Mouse (Mus musculus) gastrocnemius, adult 2 months (tissue): ENCODE measurements at regions not wholly inside any gene's neighbourhood (a gene's known extent, or its start where the extent isn't known, plus 50 kb on each side); places are given as distances from the start of the nearest gene placed in this dataset.
"Not testable (repeated sequence)": the region's sequence is repeated elsewhere in the genome, so short reads cannot be mapped to it uniquely, and the experiment has no call there.

Experiments
- DNase-seq: peaks from one replicate; pipeline ENCODE4 v3.0.0; 2022
- H3K27ac ChIP-seq: fragments of 200-600 bp; 2 replicates; pipeline ENCODE4 v1.8.1; 2022; ENCODE audit warnings: mild to moderate bottlenecking
- H3K4me3 ChIP-seq: fragments of 200-600 bp; 2 replicates; pipeline ENCODE4 v1.8.1; 2022; ENCODE audit warnings: mild to moderate bottlenecking, moderate library complexity
- CTCF ChIP-seq: fragments of 200-600 bp; IDR thresholded peaks from 2 replicates; pipeline ENCODE4 v1.8.1; 2022; ENCODE audit warnings: antibody characterized with exemption, mild to moderate bottlenecking, moderate library complexity
- intact Hi-C: fragments of 180-260 bp; cut with DNase I; formaldehyde crosslinking; loops from one replicate; pipeline ENCODE4 v1.15.1; 2025

GRCm38 (mm10) chr2:116526203-116526602 is 352.3 kb upstream of the Tmco5 start:
- intact Hi-C loops, DNase-seq, H3K27ac ChIP-seq: not testable (repeated sequence)

DNA sequence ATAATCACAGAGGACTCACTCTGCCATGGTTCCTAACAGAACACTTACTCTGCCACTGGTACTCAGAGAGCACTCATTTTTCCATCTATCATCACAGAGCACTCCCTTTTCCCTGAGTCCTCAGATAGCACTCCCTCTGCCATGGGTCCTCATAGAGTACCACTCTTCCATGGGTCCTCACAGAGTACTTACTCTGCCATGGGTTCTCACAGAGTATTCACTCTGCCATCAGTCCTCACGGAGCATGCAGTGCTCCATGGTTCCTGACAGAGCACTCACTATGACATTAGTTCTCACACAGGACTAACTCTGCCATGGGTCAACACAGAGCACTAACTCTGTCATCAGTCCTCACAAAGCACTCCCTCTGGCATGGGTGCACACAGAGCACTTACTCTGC is 342.0 kb upstream of the Tmco5 start:
- no peak for TF ChIP-seq CTCF
- DNase-seq, result no peak
- Histone ChIP-seq H3K4me3 (no peak overlapping the region), H3K27ac (no peak overlapping the region)
- intact Hi-C loops, result no loop called here

More at GRCm38 (mm10) chr2:116526203-116526602, 352.3 kb upstream of the Tmco5 start:
- H3K4me3 ChIP-seq, result not testable (repeated sequence)

DNA sequence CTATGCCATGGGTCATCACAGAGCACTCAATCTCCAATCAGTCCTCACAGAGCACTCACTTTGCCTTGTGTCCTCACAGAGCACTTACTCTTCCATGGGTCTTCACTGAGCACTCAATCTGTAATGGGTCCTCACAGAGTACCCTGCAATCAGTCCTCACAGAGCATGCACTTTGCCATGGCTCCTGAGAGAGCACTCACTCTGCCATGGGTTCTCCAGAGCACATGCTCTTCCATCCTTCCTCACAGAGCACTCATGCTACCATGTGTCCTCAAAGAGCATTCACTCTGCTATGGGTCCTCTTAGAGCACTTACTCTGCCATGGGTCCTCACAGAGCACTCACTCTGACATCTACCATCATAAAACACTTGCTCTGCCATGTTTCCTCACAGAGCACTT is 319.1 kb upstream of the Tmco5 start:
- intact Hi-C loops, result no loop called here
- no peak overlapping the region for H3K27ac ChIP-seq
- DNase-seq, result no peak
- TF ChIP-seq CTCF, result no peak
- H3K4me3 ChIP-seq, result no peak overlapping the region

DNA sequence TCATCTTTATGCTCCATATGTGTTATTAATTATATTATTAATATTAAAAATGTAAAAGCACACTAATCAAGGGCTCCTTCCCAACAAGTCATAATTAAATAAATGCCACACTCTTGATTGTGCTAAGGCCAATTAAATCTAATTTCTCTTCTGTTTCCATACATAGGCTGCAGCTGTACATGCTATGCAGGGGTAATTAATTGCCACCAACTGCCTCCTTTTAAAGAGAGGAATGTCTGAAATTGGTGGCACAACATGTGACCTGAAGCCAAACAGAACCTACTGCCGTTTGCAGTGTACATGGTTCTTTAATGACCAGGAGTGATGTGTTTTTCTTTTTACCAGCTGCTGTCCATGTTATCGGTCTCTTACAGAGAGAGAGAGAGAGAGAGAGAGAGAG is 294.5 kb upstream of the Tmco5 start:
- no peak for TF ChIP-seq CTCF
- Histone ChIP-seq H3K27ac (no peak overlapping the region), H3K4me3 (no peak overlapping the region)
- intact Hi-C loops, result no loop called here
- DNase-seq, result no peak

DNA sequence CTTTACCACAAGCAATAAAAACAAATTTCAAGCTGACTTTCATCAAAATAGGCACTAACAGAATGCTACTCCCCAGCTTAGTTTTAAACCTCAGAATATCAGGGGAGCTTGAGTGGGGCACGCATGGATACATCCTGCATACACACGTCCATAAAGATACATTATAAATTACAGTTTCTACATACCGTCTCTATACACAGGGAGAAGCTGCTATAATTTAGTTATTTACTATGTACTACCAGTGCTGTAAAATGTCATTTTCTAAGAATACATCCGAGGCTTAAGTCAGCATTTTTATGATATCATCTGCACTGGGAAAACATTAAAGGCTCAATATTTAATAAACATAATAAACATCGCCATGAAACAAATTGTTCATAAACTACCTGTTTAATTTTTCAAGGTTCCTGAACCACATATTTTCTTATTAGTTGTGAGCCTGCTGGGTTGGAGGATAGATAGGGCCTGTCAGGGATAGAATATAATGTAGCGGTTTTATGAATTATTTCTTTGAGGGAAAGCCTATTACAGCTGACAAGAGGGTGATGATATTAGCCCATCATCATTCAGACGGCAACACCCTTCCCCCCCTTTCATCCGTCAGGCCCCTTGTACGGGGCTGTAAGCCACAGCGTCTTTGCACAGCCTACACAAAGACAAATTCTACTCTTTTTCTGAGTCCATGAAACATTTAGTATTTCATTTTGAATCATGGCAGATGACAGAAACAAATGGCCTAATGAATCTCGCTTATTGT is 292.1 kb upstream of the Tmco5 start:
- no peak overlapping the region for H3K27ac ChIP-seq
- intact Hi-C loops, result no loop called here
- DNase-seq, result no peak
- no peak overlapping the region for H3K4me3 ChIP-seq
- TF ChIP-seq CTCF, result no peak

DNA sequence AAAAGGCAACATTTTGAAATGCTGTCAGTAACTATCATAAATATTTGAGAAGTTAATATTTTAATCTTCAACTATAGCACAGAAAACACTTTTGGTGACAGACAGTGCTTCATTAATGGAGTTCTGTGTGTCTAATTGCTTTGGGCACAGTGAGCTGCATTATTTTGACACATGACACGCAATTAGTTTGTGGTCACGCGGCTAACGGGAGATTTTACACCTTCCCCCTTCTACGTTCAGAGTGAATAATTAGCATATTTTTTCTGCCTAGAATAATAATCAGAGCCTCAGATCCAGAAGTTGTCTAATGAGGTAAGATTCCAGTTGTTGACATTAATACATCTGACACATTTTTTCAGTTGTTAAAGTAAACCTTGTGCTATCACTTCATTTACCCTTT is 272.6 kb upstream of the Tmco5 start:
- no peak overlapping the region for H3K27ac ChIP-seq
- no peak for DNase-seq
- H3K4me3 ChIP-seq, result no peak overlapping the region
- no peak for TF ChIP-seq CTCF
- intact Hi-C loops, result no loop called here

- DNase-seq, result no peak
- Histone ChIP-seq H3K27ac (no peak overlapping the region), H3K4me3 (no peak overlapping the region)
- intact Hi-C loops, result no loop called here
- TF ChIP-seq CTCF, result no peak
Measured at GRCm38 (mm10) chr2:116639935-116640334, 238.6 kb upstream of the Tmco5 start.

DNA sequence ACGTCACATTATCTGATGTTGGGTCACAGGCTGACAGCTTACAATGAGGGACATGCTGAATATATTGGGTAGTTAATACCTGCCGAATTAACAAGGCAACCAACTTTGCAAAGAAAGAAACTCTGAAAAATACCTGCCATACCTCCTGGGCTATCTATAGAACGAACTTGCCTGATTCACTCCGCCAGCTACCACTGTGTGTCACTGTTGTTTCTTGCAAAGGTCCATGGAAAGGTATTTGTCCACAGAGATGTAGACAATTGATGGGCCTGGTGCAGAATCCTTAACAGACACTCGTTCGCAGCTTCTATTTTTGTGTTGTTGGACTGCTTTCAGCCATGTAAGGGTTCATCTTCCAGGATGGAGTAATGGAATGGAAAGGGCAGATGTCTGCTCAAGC is 226.4 kb upstream of the Tmco5 start:
- Histone ChIP-seq H3K27ac (no peak overlapping the region), H3K4me3 (no peak overlapping the region)
- intact Hi-C loops, result no loop called here
- no peak for TF ChIP-seq CTCF
- no peak for DNase-seq

- no peak for DNase-seq
- TF ChIP-seq CTCF, result no peak
- Histone ChIP-seq H3K4me3 (no peak overlapping the region), H3K27ac (no peak overlapping the region)
- intact Hi-C loops, result no loop called here
Measured at GRCm38 (mm10) chr2:116685756-116686155, 192.7 kb upstream of the Tmco5 start.

GRCm38 (mm10) chr2:116697542-116697941 is 180.9 kb upstream of the Tmco5 start:
- Histone ChIP-seq H3K4me3 (no peak overlapping the region), H3K27ac (no peak overlapping the region)
- intact Hi-C loops, result no loop called here
- TF ChIP-seq CTCF, result no peak
- DNase-seq, result no peak

DNA sequence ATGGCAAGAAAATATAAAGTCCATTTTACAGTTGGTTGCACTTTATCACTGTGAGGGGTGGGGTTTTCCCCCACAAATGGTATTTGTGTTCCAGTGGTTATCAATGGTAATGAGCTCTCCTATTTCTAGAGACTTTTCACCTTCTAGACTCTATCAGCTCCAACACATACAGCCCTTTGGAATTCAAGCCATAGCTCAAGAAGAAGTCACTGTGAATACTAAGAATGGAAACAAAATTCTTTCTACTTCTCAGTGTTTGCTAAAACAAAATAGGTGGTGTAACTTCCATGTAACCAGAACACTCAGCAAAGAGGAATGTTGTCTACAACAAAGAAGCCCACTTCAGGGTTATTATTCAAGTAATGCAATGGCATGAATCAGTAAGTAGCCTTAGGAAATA is 173.8 kb upstream of the Tmco5 start:
- Histone ChIP-seq H3K27ac (no peak overlapping the region), H3K4me3 (no peak overlapping the region)
- TF ChIP-seq CTCF, result no peak
- intact Hi-C loops, result no loop called here
- no peak for DNase-seq

DNA sequence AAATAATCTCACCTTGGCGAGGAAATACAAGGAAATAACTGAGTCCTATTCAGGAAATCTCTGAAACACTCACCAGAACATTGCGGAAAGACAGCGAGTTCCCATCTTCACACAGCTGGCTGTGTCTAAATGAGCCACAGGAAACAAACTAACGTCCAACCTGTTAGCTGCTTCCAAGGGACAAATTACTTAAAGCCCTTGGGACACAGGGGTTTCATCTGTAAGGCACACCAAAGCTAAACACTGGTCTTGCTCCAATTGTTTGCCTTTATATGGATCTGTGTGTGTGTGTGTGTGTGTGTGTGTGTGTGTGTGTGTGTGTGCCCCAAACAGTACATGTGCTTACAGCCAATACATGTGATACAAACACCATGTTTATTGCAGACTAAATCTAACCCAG is 168.9 kb upstream of the Tmco5 start:
- Histone ChIP-seq H3K27ac (no peak overlapping the region), H3K4me3 (no peak overlapping the region)
- intact Hi-C loops, result no loop called here
- no peak for DNase-seq
- no peak for TF ChIP-seq CTCF

DNA sequence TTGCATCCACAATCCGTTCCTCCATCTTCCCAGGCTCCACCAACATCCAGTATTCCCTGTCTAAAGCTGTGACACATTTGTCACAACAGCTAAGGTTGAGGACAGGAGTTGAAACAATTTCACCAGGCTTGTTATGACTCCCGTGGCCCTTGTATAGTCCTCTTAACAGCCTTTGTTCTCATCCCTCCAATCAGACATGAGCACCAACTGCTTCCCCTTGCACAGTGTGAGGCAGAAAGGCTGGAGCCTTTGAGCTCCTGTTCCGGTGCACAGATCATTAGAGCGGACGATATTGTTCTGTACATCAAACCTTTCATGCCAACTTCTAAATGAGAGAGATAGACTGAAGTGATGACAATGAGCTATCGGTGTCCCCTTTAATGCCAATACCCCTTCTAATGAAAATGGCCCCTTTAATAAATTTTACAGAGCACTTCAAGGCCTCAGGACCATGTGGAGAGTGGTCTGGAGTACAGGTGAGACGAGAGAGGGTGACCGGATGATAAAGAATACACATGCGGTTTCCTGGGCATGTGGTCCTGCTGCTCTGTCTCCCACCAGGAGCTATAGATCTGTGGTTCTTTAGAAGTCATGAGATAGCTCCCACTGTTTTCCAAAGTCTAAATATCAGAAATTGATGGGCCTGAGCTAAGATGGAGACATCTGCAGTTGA is 161.8 kb upstream of the Tmco5 start:
- no peak for DNase-seq
- no peak for TF ChIP-seq CTCF
- intact Hi-C loops, result no loop called here
- no peak overlapping the region for H3K27ac ChIP-seq
- H3K4me3 ChIP-seq, result no peak overlapping the region

GRCm38 (mm10) chr2:116718637-116719036 is 159.9 kb upstream of the Tmco5 start:
- intact Hi-C loops, result no loop called here
- DNase-seq, result no peak
- no peak for TF ChIP-seq CTCF
- H3K4me3 ChIP-seq, result no peak overlapping the region
- no peak overlapping the region for H3K27ac ChIP-seq
